Mouse (Mus musculus) lung, postnatal 25 days (tissue): Measurements from ENCODE around the gene Pfdn2.
"Not testable (repeated sequence)": the region's sequence is repeated elsewhere in the genome, so short reads cannot be mapped to it uniquely, and the experiment has no call there.

Source experiments
- DNase-seq: peaks from one replicate; pipeline ENCODE4 v3.0.0; 2022; ENCODE audit warnings: low spot score

Gene Pfdn2

GRCm38 (mm10) chr1:171345225-171346094, at the start of gene Pfdn2, which contains the start of gene Nit1:
TSS of gene Pfdn2 (plus strand) at chr1:171345670.
TSS of gene Nit1 (minus strand) at chr1:171345646.
- DNase-seq = peak; percentile 94

- no peak for DNase-seq
Observed at GRCm38 (mm10) chr1:171298226-171298625, 47.2 kb upstream of the Pfdn2 start.

GRCm38 (mm10) chr1:171306157-171306556, 39.3 kb upstream of the Pfdn2 start:
- not testable (repeated sequence) for DNase-seq

- DNase-seq = no peak
Observed at GRCm38 (mm10) chr1:171309321-171309720, 36.1 kb upstream of the Pfdn2 start.

- DNase-seq = no peak
Observed at GRCm38 (mm10) chr1:171319748-171320147, 25.7 kb upstream of the Pfdn2 start.

- DNase-seq = no peak
Observed at GRCm38 (mm10) chr1:171320151-171320550, 25.3 kb upstream of the Pfdn2 start.

- DNase-seq = no peak
Observed at GRCm38 (mm10) chr1:171321415-171321814, 24.1 kb upstream of the Pfdn2 start.

GRCm38 (mm10) chr1:171322012-171322411, 23.5 kb upstream of the Pfdn2 start:
- no peak for DNase-seq

- no peak for DNase-seq
Observed at GRCm38 (mm10) chr1:171325571-171325970, 19.9 kb upstream of the Pfdn2 start.

GRCm38 (mm10) chr1:171326588-171326987, 18.9 kb upstream of the Pfdn2 start:
- not testable (repeated sequence) for DNase-seq

GRCm38 (mm10) chr1:171328244-171328643, 17.2 kb upstream of the Pfdn2 start:
- no peak for DNase-seq

- DNase-seq = peak; percentile 95
Observed at GRCm38 (mm10) chr1:171328839-171329432, 16.5 kb upstream of the Pfdn2 start, which contains the start of gene Dedd. TSS of gene Dedd (plus strand) at chr1:171329145.

GRCm38 (mm10) chr1:171329433-171330215, 15.8 kb upstream of the Pfdn2 start:
- DNase-seq = no peak

- DNase-seq = no peak
Observed at GRCm38 (mm10) chr1:171330216-171330560, 15.3 kb upstream of the Pfdn2 start.

- DNase-seq = peak; percentile 16
Observed at GRCm38 (mm10) chr1:171342262-171343207, 2.9 kb upstream of the Pfdn2 start.

- DNase-seq = peak; percentile 65
Observed at GRCm38 (mm10) chr1:171343922-171344677, 1.4 kb upstream of the Pfdn2 start.

GRCm38 (mm10) chr1:171344715-171345114, 755 bp upstream of the Pfdn2 start:
- no peak for DNase-seq

GRCm38 (mm10) chr1:171346095-171346450, 603 bp downstream of the Pfdn2 start:
- DNase-seq = no peak

GRCm38 (mm10) chr1:171348665-171349064, 3.2 kb downstream of the Pfdn2 start:
- DNase-seq = no peak

- DNase-seq = no peak
Observed at GRCm38 (mm10) chr1:171349210-171349609, 3.7 kb downstream of the Pfdn2 start.
